Mouse (Mus musculus) embryonic facial prominence, embryonic 10.5 days (tissue): ENCODE measurements around the gene Svip. TPM values are rescaled to one million over a fixed set of nuclear protein-coding genes. Genes with fewer than 3 reads are reported as not detected.

Experiments used
- DNase-seq: peaks from one replicate; pipeline ENCODE4 v3.0.0-alpha.2; 2017; ENCODE audit warnings: low spot score
- H3K27ac ChIP-seq: fragments of 300-500 bp; sonication (generic); replicated peaks from 2 replicates; pipeline ENCODE4 v1.5.1; 2016; ENCODE audit warnings: mild to moderate bottlenecking
- H3K27me3 ChIP-seq: fragments of 300-500 bp; sonication (generic); replicated peaks from 2 replicates; pipeline ENCODE4 v1.6.1; 2016; ENCODE audit warnings: low read depth, mild to moderate bottlenecking; ENCODE audit not compliant: poor library complexity, severe bottlenecking
- H3K36me3 ChIP-seq: fragments of 300-500 bp; sonication (generic); replicated peaks from 2 replicates; pipeline ENCODE4 v1.6.1; 2016; ENCODE audit warnings: mild to moderate bottlenecking, moderate library complexity
- H3K4me1 ChIP-seq: fragments of 300-500 bp; sonication (generic); 2 replicates; pipeline ENCODE4 v1.6.1; 2016
- H3K4me3 ChIP-seq: fragments of 300-500 bp; sonication (generic); 2 replicates; pipeline ENCODE4 v1.5.1; 2016; ENCODE audit warnings: mild to moderate bottlenecking, moderate library complexity
- H3K9me3 ChIP-seq: fragments of 300-500 bp; sonication (generic); 2 replicates; pipeline ENCODE4 v1.6.1; 2016; ENCODE audit warnings: mild to moderate bottlenecking
- WGBS: fragments of 180-500 bp; shearing (Covaris S2); methylation state at CpG from one replicate; pipeline ENCODE4 v1.1.7; 2016; 5-methylcytosine and 5-hydroxymethylcytosine counted together
- polyA plus RNA-seq: library from polyadenylated mRNA; unstranded; fragments of >200 nt; fragmentation: Nextera tagmentation; extraction: Ambion mirVana; gene quantifications from 2 replicates; pipeline ENCODE4 v1.2.1, GENCODE M21; 2016

The Svip gene
- polyA plus RNA-seq, 1 experiment from 2014 or later: 8.6 TPM

DNA sequence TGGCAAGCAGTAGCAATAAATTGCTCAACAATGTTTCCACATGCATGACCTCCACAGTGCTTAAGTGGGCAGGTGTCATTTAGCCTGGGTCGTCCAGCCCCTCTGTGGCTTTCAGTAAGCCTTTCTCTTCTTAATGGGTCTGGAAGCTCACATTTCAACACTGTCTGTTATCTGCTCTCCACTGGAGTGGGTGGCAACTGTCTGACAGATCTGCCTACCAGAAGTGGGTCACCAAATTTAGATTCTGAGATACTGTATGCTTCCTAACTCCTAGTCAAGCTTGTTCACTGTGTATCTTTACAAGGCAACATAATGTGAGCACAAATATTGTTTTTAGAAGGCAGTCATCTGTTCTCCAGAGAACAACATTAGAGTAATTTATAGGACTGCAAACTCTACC is 23.5 kb downstream of the Svip start:
- H3K27ac ChIP-seq: no peak overlapping the region
- no peak for DNase-seq
- H3K27me3 ChIP-seq: no peaks in the 10 kb centered on the region
- H3K4me3 ChIP-seq: no peak overlapping the region
- no peaks in the 10 kb centered on the region for H3K36me3 ChIP-seq
- H3K4me1 ChIP-seq: peaks cover 12% of the 10 kb centered on the region
- H3K9me3 ChIP-seq: no peaks in the 10 kb centered on the region
- WGBS: 25% methylated on average over 1 of the region's 1 CpGs

DNA sequence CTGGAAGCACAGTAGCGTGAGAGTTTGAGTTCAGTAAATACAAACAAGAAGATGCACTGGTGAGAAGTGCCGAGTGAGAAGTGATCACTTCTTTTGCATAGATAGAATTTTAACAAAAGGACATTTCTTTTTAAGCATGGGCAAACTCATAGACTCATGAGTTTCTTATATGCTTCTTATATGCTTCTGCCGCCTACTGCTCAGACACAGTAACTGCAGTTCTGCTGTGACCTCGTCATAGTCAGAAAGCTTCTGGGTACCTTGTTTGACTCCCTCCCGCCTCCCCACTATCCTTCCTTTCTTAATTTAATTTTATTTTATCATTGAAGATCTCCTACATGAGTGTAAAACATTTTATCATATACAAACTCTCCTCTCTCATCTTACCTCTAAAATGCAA is 26.5 kb downstream of the Svip start:
- Histone ChIP-seq H3K9me3 (no peaks in the 10 kb centered on the region), H3K27me3 (no peaks in the 10 kb centered on the region), H3K4me3 (no peak overlapping the region), H3K27ac (no peak overlapping the region), H3K36me3 (no peaks in the 10 kb centered on the region), H3K4me1 (peaks cover 19% of the 10 kb centered on the region)
- WGBS: 47% methylated on average over 5 of the region's 5 CpGs
- no peak for DNase-seq

DNA sequence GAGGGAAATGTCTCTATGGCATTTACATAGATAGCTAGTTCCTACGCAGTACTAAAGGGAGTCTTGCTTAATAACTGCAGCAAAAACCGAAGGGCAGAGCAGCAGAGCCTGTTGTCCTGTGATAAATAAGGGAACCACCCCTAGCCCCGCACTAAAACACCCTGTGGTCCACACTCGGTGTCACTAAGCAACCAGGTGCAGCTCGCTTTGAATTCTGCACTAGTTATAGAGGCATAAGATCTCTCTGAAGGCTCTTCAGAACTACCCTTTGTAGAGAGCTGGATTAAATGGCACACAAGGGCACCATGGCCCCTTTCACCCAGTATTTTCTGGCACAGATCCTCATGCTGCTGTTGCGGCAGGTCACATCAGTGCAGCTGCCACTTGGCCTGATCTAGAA is 30.6 kb downstream of the Svip start:
- no peak overlapping the region for H3K27ac ChIP-seq
- no peak for DNase-seq
- no peak overlapping the region for H3K4me3 ChIP-seq
- no peaks in the 10 kb centered on the region for H3K36me3 ChIP-seq
- WGBS: 75% methylated on average over 6 of the region's 6 CpGs
- H3K4me1 ChIP-seq: peaks cover 7% of the 10 kb centered on the region
- no peaks in the 10 kb centered on the region for H3K9me3 ChIP-seq
- no peaks in the 10 kb centered on the region for H3K27me3 ChIP-seq

DNA sequence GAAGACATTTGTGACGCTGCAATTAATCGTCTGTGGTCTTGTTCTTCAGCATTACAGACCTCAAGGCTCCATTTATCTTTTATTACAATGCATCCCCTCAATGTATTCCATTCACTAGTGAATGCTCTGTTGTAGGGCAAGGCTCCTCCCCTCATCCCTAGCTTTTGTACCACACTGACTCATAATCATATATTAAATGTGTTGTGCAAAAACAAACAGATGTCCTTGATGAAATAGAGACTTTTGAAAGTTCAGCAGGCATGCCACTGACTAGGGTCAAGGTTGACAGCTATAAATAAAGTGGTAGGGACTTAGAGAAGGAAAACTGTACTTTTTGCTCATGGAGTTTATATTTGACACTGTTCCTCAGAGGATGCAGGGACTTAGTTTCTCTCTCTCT is 32.3 kb downstream of the Svip start:
- H3K9me3 ChIP-seq: no peaks in the 10 kb centered on the region
- peaks cover 7% of the 10 kb centered on the region for H3K4me1 ChIP-seq
- H3K36me3 ChIP-seq: no peaks in the 10 kb centered on the region
- 80% methylated on average over 2 of the region's 2 CpGs for WGBS
- no peak for DNase-seq
- H3K27ac ChIP-seq: no peak overlapping the region
- no peak overlapping the region for H3K4me3 ChIP-seq
- no peaks in the 10 kb centered on the region for H3K27me3 ChIP-seq

DNA sequence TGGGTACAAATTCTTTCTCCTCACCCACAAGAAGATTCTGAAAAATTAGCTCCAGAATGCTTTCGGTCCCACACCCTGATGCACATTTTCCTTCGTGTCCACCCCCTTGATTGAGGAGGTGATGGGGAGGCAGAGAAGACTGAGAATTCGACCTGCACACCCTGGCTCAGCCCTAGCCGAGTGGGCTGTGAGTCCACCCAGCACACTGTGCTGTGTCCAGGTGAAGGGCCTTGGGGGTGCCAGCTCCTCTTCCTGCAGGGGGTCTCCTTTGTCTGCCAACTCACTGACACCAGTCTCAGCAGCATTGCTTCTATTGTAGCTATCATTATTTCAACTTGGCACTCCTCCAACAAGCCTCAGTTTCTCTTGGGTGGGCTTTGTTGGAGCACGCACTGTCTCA is 32.7 kb downstream of the Svip start:
- no peaks in the 10 kb centered on the region for H3K36me3 ChIP-seq
- no peak overlapping the region for H3K27ac ChIP-seq
- H3K4me1 ChIP-seq: peaks cover 7% of the 10 kb centered on the region
- H3K4me3 ChIP-seq: no peak overlapping the region
- DNase-seq: no peak
- no peaks in the 10 kb centered on the region for H3K9me3 ChIP-seq
- H3K27me3 ChIP-seq: no peaks in the 10 kb centered on the region
- WGBS: 70% methylated on average over 5 of the region's 5 CpGs

DNA sequence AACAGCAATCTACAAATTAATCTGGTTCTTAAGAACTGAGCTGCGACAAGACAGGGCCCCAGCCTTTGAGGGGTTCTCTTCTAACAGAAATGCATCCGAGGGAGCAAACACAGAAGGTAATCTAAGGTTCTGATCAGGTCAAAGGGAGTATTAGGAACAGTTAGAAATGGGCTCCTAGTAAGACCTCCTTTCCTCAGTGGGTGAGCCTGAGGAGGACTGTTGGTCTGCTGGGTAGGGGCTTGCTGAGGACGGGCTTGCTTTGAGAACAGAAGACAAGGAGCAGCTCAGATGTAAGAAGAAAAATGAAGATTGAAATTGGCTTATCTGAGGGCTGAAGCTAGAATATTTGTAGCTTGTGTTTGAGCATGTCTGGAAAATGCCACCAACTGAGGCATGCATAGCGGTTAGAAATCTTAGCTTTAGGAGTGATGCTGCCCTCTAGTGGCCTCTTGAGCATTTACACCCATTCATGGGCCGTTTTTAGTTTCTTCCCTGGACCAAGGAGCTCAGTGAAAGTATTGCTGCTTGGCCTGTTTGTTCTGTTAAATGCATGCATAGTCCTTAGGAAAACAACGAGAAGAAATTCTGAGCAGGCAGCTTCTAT is 33.5 kb downstream of the Svip start:
- H3K4me3 ChIP-seq: no peak overlapping the region
- no peaks in the 10 kb centered on the region for H3K9me3 ChIP-seq
- no peaks in the 10 kb centered on the region for H3K27me3 ChIP-seq
- DNase-seq: peak; percentile 50
- WGBS: 31% methylated on average over 6 of the region's 6 CpGs
- peaks cover 7% of the 10 kb centered on the region for H3K4me1 ChIP-seq
- H3K36me3 ChIP-seq: no peaks in the 10 kb centered on the region
- no peak overlapping the region for H3K27ac ChIP-seq

DNA sequence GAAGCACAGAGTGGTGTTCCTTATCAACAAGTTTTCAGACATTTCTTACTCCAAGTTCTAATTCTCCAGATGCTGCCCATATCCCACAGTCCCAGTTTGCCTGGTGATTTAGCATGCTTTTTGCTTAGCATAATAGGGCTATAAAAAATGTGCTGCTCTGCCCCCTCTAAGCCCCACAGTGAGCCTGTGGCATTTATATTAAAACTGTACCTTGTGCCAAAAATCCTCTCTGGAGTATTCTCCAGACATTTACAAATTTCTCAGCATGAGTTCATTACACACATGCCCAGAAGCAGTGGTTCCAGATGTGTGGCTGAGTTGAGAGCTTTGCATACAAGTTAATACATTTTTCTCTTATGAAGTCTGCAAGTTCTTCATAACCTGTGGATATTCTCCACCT is 36.4 kb downstream of the Svip start:
- Histone ChIP-seq H3K27me3 (no peaks in the 10 kb centered on the region), H3K36me3 (no peaks in the 10 kb centered on the region), H3K4me1 (no peaks in the 10 kb centered on the region), H3K27ac (no peak overlapping the region), H3K4me3 (no peak overlapping the region), H3K9me3 (no peaks in the 10 kb centered on the region)
- DNase-seq: no peak

DNA sequence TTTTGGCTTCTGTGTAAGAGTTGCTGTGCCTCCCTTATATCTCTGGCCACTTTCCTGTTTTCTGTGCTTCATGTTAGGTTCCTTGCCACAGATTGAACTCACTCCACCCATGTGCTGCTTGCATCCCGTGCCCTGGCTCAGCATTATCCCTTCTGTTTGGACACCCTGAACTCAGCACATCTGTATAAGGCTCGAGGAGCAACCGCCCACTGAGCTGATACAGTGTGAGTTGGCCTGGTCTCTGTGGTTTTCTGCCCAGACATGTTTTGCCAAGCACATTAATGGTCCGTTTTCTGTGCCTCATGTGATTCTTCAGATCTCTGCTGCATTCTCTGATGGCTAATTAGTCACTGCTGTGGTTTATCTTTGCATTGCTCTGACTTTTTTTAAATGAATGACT is 38.2 kb downstream of the Svip start:
- Histone ChIP-seq H3K27ac (no peak overlapping the region), H3K4me3 (no peak overlapping the region), H3K27me3 (no peaks in the 10 kb centered on the region), H3K4me1 (no peaks in the 10 kb centered on the region), H3K36me3 (no peaks in the 10 kb centered on the region), H3K9me3 (no peaks in the 10 kb centered on the region)
- 84% methylated on average over 4 of the region's 4 CpGs for WGBS
- DNase-seq: no peak

DNA sequence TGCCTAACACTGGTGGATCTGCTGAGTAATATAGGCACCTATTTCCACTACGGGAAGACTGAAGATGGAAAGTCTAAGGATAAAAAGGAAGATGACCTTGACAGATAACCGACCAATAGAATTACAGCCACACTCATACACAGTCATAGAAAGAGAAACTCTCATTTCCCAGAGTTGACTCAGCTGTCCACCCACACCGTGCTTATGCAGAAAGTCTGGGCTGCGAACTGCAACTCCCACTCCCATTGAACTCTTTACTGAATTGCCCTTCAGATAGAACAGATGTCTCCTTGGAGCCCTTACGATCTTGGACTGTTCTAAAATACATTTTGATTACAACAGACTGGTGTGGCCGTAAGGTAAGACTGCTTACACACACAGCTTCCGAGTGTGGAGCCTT is 41.1 kb downstream of the Svip start:
- Histone ChIP-seq H3K36me3 (no peaks in the 10 kb centered on the region), H3K4me1 (peaks cover 5% of the 10 kb centered on the region; the same call in 1 of the 2 replicates), H3K9me3 (no peaks in the 10 kb centered on the region), H3K4me3 (no peak overlapping the region), H3K27me3 (no peaks in the 10 kb centered on the region), H3K27ac (no peak overlapping the region)
- WGBS: 92% methylated on average over 7 of the region's 7 CpGs
- DNase-seq: no peak

DNA sequence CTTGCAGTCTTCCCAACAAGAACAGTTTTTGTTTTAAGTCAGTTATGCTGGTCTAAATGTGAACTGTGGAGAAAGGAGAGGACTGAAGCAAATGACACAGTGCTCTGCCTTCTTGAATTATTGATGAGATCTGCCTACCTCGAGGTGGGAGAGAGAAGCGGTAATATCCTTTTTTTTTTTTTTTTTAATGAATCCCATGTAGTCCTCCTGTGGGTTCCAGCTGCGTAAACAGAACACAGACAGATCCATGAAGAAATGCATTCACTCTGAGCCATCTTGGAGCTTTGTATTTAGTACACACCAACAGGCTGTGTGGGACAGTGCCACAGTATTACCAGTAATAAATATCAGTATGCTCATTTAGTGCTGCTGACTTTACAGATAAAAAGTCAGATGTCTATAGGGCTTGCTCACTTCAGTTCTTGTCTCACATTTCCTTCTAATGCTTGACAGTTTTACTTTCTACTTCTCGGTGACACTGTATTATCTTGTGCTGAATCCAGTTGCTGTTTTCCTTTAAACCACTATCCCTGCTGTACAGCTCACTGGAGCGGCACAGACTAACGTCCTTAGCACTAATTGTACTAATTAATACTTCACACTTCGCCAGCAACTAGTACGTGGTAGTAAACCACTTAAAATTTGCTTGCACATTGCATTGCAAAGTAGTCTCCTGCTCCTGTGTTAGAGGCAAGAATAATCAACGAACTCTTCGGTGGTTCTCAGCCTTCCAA is 43.4 kb downstream of the Svip start:
- Histone ChIP-seq H3K4me1 (peaks cover 5% of the 10 kb centered on the region; the same call in 1 of the 2 replicates), H3K27me3 (no peaks in the 10 kb centered on the region), H3K27ac (no peak overlapping the region), H3K36me3 (no peaks in the 10 kb centered on the region), H3K4me3 (no peak overlapping the region), H3K9me3 (no peaks in the 10 kb centered on the region)
- WGBS: 71% methylated on average over 10 of the region's 10 CpGs
- no peak for DNase-seq

DNA sequence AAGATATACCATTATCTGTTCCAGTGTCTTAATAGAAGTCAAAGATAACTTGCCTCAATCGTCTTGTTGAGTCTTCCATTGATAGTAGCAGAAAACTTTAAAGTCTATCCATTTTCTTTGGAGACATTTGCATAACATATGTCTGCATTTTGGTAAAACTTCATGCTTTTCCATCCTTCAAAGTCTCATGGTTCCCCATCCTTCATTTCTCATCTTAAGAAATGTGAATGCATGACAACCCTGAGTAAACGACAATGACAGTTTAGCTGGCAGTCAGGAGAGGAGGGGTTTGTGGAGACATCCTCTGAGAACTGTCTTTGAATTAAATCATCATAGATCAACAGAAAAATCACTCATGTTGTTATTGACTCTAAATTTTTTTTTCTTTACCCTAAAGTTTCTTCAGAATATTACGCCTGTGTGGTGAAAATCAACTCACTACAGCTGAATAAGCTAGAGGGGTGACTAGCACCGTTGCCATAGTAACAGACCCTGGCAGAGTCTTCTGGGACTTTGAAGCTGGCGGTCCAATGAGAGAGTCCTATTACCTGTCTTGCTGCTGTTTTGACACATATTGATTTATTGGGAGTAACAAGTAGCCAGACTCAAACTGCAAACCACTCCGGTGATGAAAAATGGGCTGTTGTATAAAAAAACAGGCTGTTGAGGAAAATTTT is 45.0 kb downstream of the Svip start:
- peak; percentile 21 for DNase-seq
- WGBS: 66% methylated on average over 6 of the region's 6 CpGs
- H3K9me3 ChIP-seq: no peaks in the 10 kb centered on the region

DNA sequence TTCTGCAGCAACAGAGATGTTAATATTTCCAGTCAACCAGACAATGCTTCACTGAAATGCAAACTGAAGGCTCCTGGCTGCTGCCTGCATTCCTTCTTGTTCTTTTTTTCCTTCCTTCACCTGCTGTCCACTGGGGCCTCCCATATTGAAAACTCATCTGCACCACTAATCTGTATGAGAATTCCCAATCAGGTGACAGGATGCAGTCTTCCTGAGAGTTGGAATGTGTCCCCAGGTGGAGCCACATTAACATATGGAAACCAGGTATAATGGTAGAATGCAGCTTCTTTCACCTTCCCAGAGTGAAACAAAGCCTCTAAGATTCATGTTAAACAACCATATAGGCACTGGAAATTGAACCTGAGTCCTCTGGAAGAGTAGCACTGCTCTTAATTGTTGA is 48.1 kb downstream of the Svip start:
- H3K4me1 ChIP-seq: peaks cover 12% of the 10 kb centered on the region
- DNase-seq: no peak

More for the DNA sequence above, 45.0 kb downstream of the Svip start:
- Histone ChIP-seq H3K27ac (no peak overlapping the region), H3K4me3 (no peak overlapping the region), H3K27me3 (no peaks in the 10 kb centered on the region), H3K36me3 (no peaks in the 10 kb centered on the region), H3K4me1 (peaks cover 7% of the 10 kb centered on the region)

DNA sequence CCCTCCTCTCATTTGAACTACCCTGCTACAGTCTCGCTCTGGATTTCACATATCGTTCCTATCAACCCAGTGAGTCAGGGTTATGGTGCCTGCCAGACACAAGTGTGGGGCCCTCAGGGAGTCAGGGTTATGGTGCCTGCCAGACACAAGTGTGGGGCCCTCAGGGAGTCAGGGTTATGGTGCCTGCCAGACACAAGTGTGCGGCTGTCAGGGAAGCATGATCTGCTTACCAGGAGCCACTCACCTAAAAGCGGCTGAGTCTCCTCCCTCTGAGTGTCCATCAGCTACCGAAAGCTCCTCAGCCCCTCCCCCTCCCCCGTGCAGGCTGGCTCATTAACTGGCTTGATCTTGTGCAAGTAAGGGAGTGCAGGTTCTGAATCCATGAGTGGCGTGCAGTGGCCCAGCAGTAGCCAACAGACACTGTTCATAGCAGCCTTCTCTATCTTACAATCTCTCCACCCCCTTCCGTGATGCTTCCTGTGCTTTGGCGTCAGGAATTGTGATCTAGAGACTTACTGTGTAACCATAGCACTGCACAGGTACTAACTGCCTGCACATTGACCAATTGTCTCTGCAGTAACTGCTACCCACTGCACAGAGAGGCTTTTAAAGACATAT is 50.3 kb downstream of the Svip start:
- H3K9me3 ChIP-seq: no peaks in the 10 kb centered on the region
- H3K4me1 ChIP-seq: peaks cover 7% of the 10 kb centered on the region
- H3K36me3 ChIP-seq: no peaks in the 10 kb centered on the region
- H3K4me3 ChIP-seq: no peak overlapping the region
- DNase-seq: peak; percentile 24
- 54% methylated on average over 9 of the region's 9 CpGs for WGBS
- no peaks in the 10 kb centered on the region for H3K27me3 ChIP-seq
- no peak overlapping the region for H3K27ac ChIP-seq

More for the DNA sequence above, 48.1 kb downstream of the Svip start:
- Histone ChIP-seq H3K9me3 (no peaks in the 10 kb centered on the region), H3K27ac (no peak overlapping the region), H3K27me3 (no peaks in the 10 kb centered on the region), H3K4me3 (no peak overlapping the region), H3K36me3 (no peaks in the 10 kb centered on the region)
